Mouse (Mus musculus) MEL (cell line): ENCODE results near the gene Pde4b. TPM values are rescaled to one million over a fixed set of nuclear protein-coding genes. Genes with fewer than 3 reads are reported as not detected.
A peak's percentile ranks its signal among the peaks of the same experiment; 100 is the strongest.

Experiments used
- DNase-seq: peaks from one replicate; pipeline ENCODE4 v3.0.0; 2011; ENCODE audit warnings: low read depth, low spot score
- H3K27ac ChIP-seq: 2 replicates; pipeline ENCODE4 v1.5.1; 2012; ENCODE audit warnings: low read depth, mild to moderate bottlenecking, control low read depth, low read length, moderate library complexity; ENCODE audit not compliant: control insufficient read depth
- H3K27me3 ChIP-seq, 2 experiments: fragments of 150-350 bp in 1 of 2; sonication (generic) in 1 of 2; 2 replicates each; pipeline ENCODE4 v1.6.1; 2012; ENCODE audit warnings: low read length in 2 of 2, mild to moderate bottlenecking in 2 of 2, improper control_type of control experiment in 1 of 2, moderate library complexity in 1 of 2; ENCODE audit not compliant: insufficient read depth in 2 of 2, control insufficient read depth in 1 of 2
- H3K36me3 ChIP-seq, 2 experiments: 2 replicates each; pipeline ENCODE4 v1.6.1; 2012 to 2014; ENCODE audit warnings: low read length in 2 of 2, improper control_type of control experiment in 1 of 2, inconsistent platforms in 1 of 2, mild to moderate bottlenecking in 1 of 2; ENCODE audit not compliant: insufficient read depth in 2 of 2, control insufficient read depth in 1 of 2
- H3K4me1 ChIP-seq, 2 experiments: fragments of 150-350 bp in 1 of 2; sonication (generic) in 1 of 2; 2 replicates each; pipeline ENCODE4 v1.6.1; 2012; ENCODE audit warnings: low read length in 2 of 2, improper control_type of control experiment in 1 of 2, mild to moderate bottlenecking in 1 of 2; ENCODE audit not compliant: insufficient read depth in 2 of 2, control insufficient read depth in 1 of 2
- H3K4me3 ChIP-seq, 2 experiments: fragments of 150-350 bp in 1 of 2; sonication (generic) in 1 of 2; 2 replicates each; pipeline ENCODE4 v1.5.1; 2012; ENCODE audit warnings: low read depth in 2 of 2, low read length in 2 of 2, mild to moderate bottlenecking in 2 of 2, moderate library complexity in 2 of 2, control low read depth in 1 of 2, improper control_type of control experiment in 1 of 2; ENCODE audit not compliant: control insufficient read depth in 1 of 2, insufficient read depth in 1 of 2
- H3K79me2 ChIP-seq: 2 replicates; pipeline ENCODE4 v1.6.1; 2012; ENCODE audit warnings: mild to moderate bottlenecking, low read length, moderate library complexity; ENCODE audit not compliant: control insufficient read depth, poor library complexity, insufficient read depth
- H3K9ac ChIP-seq: 2 replicates; pipeline ENCODE4 v1.6.1; 2012; ENCODE audit warnings: low read depth, mild to moderate bottlenecking, control low read depth, low read length, moderate library complexity; ENCODE audit not compliant: control insufficient read depth, poor library complexity, severe bottlenecking
- H3K9me3 ChIP-seq: fragments of 150-350 bp; sonication (generic); replicated peaks from 2 replicates; pipeline ENCODE4 v1.6.1; 2012; ENCODE audit warnings: mild to moderate bottlenecking, low read length, improper control_type of control experiment, moderate library complexity; ENCODE audit not compliant: insufficient read depth
- BHLHE40 ChIP-seq: IDR thresholded peaks from 2 replicates; pipeline ENCODE4 v1.6.1; 2012; ENCODE audit warnings: low read depth, mild to moderate bottlenecking, inconsistent platforms, low read length, improper control_type of control experiment, borderline replicate concordance
- CHD2 ChIP-seq: IDR thresholded peaks from 2 replicates; pipeline ENCODE4 v1.6.1; 2011; ENCODE audit warnings: low read length, improper control_type of control experiment
- CTCF ChIP-seq, 3 experiments: IDR thresholded peaks in 2 of 3; conservative IDR thresholded peaks in 1 of 3; 2 replicates each; pipeline ENCODE4 v1.5.1; 2011 to 2012; ENCODE audit warnings: low read length in 3 of 3, low read depth in 2 of 3, mild to moderate bottlenecking in 2 of 3, improper control_type of control experiment in 1 of 3, inconsistent platforms in 1 of 3, mixed read lengths in 1 of 3, moderate library complexity in 1 of 3; ENCODE audit not compliant: control insufficient read depth in 1 of 3, insufficient read depth in 1 of 3, poor library complexity in 1 of 3, severe bottlenecking in 1 of 3
- EP300 ChIP-seq, 2 experiments: IDR thresholded peaks; 2 replicates each; pipeline ENCODE4 v1.6.1; 2011; ENCODE audit warnings: improper control_type of control experiment in 2 of 2, low read length in 2 of 2, low read depth in 1 of 2, mild to moderate bottlenecking in 1 of 2
- HCFC1 ChIP-seq: IDR thresholded peaks from 2 replicates; pipeline ENCODE4 v1.6.1; 2012; ENCODE audit warnings: low read depth, mild to moderate bottlenecking, inconsistent platforms, low read length, improper control_type of control experiment, moderate library complexity
- JUND ChIP-seq: IDR thresholded peaks from 2 replicates; pipeline ENCODE4 v1.6.1; 2011; ENCODE audit warnings: low read depth, mild to moderate bottlenecking, improper control_type of control experiment, low read length
- KAT2A ChIP-seq: conservative IDR thresholded peaks from 2 replicates; pipeline ENCODE4 v1.6.1; 2012; ENCODE audit warnings: low read depth, low read length, improper control_type of control experiment, inconsistent platforms
- MAFK ChIP-seq: IDR thresholded peaks from 2 replicates; pipeline ENCODE4 v1.6.1; 2011; ENCODE audit warnings: low read depth, mild to moderate bottlenecking, low read length, improper control_type of control experiment, borderline replicate concordance
- MAZ ChIP-seq: IDR thresholded peaks from 2 replicates; pipeline ENCODE4 v1.6.1; 2012; ENCODE audit warnings: low read depth, mild to moderate bottlenecking, inconsistent platforms, low read length, improper control_type of control experiment
- NELFE ChIP-seq: IDR thresholded peaks from 2 replicates; pipeline ENCODE4 v1.6.1; 2011; ENCODE audit warnings: low read depth, low read length, improper control_type of control experiment
- SMC3 ChIP-seq: IDR thresholded peaks from 2 replicates; pipeline ENCODE4 v1.6.1; 2011; ENCODE audit warnings: low read depth, low read length, improper control_type of control experiment
- TAL1 ChIP-seq: IDR thresholded peaks from 2 replicates; pipeline ENCODE4 v1.6.1; 2012; ENCODE audit warnings: mild to moderate bottlenecking, inconsistent platforms, low read length, moderate library complexity, mixed read lengths
- TCF12 ChIP-seq: IDR thresholded peaks from 2 replicates; pipeline ENCODE4 v1.6.1; 2014; ENCODE audit warnings: low read depth, mild to moderate bottlenecking, inconsistent platforms, low read length, improper control_type of control experiment, moderate library complexity
- USF1 ChIP-seq: IDR thresholded peaks from 2 replicates; pipeline ENCODE4 v1.6.1; 2014; ENCODE audit warnings: low read depth, mild to moderate bottlenecking, inconsistent platforms, low read length, improper control_type of control experiment, moderate library complexity
- ZC3H11A ChIP-seq: IDR thresholded peaks from 2 replicates; pipeline ENCODE4 v1.6.1; 2012; ENCODE audit warnings: low read depth, mild to moderate bottlenecking, inconsistent platforms, low read length, improper control_type of control experiment
- ZMIZ1 ChIP-seq: IDR thresholded peaks from 2 replicates; pipeline ENCODE4 v1.6.1; 2012; ENCODE audit warnings: low read depth, mild to moderate bottlenecking, inconsistent platforms, low read length, improper control_type of control experiment, moderate library complexity
- ZNF384 ChIP-seq: IDR thresholded peaks from 2 replicates; pipeline ENCODE4 v1.6.1; 2012; ENCODE audit warnings: low read depth, mild to moderate bottlenecking, inconsistent platforms, low read length, improper control_type of control experiment
- polyA plus RNA-seq, 2 experiments: library from polyadenylated mRNA; stranded (reverse) in 1 of 2; unstranded in 1 of 2; fragments of >175 nt in 1 of 2; fragments of >200 nt in 1 of 2; gene quantifications; 2 replicates each; pipeline versions ENCODE4 v1.2.1 to v1.2.4; 2012; ENCODE audit warnings: low replicate concordance in 2 of 2, low read depth in 1 of 2; ENCODE audit not compliant: insufficient read length in 2 of 2, insufficient read depth in 1 of 2, missing spikeins in 1 of 2
- total RNA-seq: library from RNA; depleted of rRNA; stranded (reverse); fragments of 300-350 nt; gene quantifications from 2 replicates; pipeline ENCODE4 v1.2.3, GENCODE M21; 2012

Gene Pde4b
- total and polyA plus RNA-seq, 3 experiments, result 2.7 to 6.0 TPM; not detected in 1

- no peak for TF ChIP-seq TAL1
- TF ChIP-seq CHD2, result no peak
- no peak for TF ChIP-seq SMC3
- TF ChIP-seq EP300 (IDR thresholded peaks at IDR 0.05; ENCODE audit: low read depth in 1 of 2, low read length in 2 of 2), result no peak
- no peak for TF ChIP-seq MAZ
- no peak for TF ChIP-seq MAFK
- no peak for TF ChIP-seq ZMIZ1
- Histone ChIP-seq H3K79me2 (no peaks in the 10 kb centered on the region), H3K27ac (no peak overlapping the region), H3K9me3 (no peaks in the 10 kb centered on the region), H3K36me3 (no peaks in the 10 kb centered on the region), H3K27me3 (no peaks in the 10 kb centered on the region), H3K4me1 (no peaks in the 10 kb centered on the region), H3K4me3 (no peak overlapping the region), H3K9ac (no peak overlapping the region)
- DNase-seq, result no peak
Measured at GRCm38 (mm10) chr4:102425422-102425821, 338.1 kb downstream of the Pde4b start.

- no peak for TF ChIP-seq TCF12
- no peak for TF ChIP-seq SMC3
- TF ChIP-seq HCFC1, result no peak
- no peak for TF ChIP-seq NELFE
- TF ChIP-seq ZC3H11A, result no peak
- TF ChIP-seq EP300 (IDR thresholded peaks at IDR 0.05; ENCODE audit: low read depth in 1 of 2, low read length in 2 of 2), result no peak
- no peak for TF ChIP-seq CTCF (IDR thresholded peaks at IDR 0.05 in 2 of 3, conservative IDR thresholded peaks at IDR 0.05 in 1 of 3; ENCODE audit: control insufficient read depth in 1 of 3, insufficient read depth in 1 of 3, low read depth in 2 of 3, low read length in 3 of 3, poor library complexity in 1 of 3, severe bottlenecking in 1 of 3)
- TF ChIP-seq MAZ, result no peak
- TF ChIP-seq TAL1, result no peak
- TF ChIP-seq USF1, result no peak
- TF ChIP-seq MAFK, result no peak
- TF ChIP-seq BHLHE40, result no peak
- no peak for TF ChIP-seq ZNF384
- TF ChIP-seq JUND, result no peak
- TF ChIP-seq KAT2A, result no peak
- no peak for TF ChIP-seq ZMIZ1
- peak; percentile 2 for DNase-seq
- H3K9ac ChIP-seq, result no peak overlapping the region
- no peak overlapping the region for H3K27ac ChIP-seq
- no peaks in the 10 kb centered on the region for H3K27me3 ChIP-seq
- H3K4me3 ChIP-seq, result no peak overlapping the region
- H3K79me2 ChIP-seq, result no peaks in the 10 kb centered on the region
- no peaks in the 10 kb centered on the region for H3K4me1 ChIP-seq
- no peaks in the 10 kb centered on the region for H3K36me3 ChIP-seq
- H3K9me3 ChIP-seq, result no peaks in the 10 kb centered on the region
Measured at GRCm38 (mm10) chr4:102429730-102430341, 342.5 kb downstream of the Pde4b start.
